Mouse (Mus musculus) C2C12 (cell line): Measurements from ENCODE around the gene Lipc.

Experiments used
- CTCF ChIP-seq: IDR thresholded peaks from one replicate; pipeline ENCODE4 v1.5.1; 2011; ENCODE audit not compliant: control insufficient read depth, insufficient read depth, insufficient read length
- FOSL1 ChIP-seq: IDR thresholded peaks from one replicate; pipeline ENCODE4 v1.8.0; 2011; ENCODE audit warnings: mild to moderate bottlenecking, low read length; ENCODE audit not compliant: poor library complexity, insufficient read depth, severe bottlenecking
- MAX ChIP-seq: IDR thresholded peaks from one replicate; pipeline ENCODE4 v1.6.1; 2011; ENCODE audit warnings: mild to moderate bottlenecking, control low read depth
- MYOD1 ChIP-seq: IDR thresholded peaks from one replicate; pipeline ENCODE4 v1.6.1; 2011; ENCODE audit warnings: low read depth; ENCODE audit not compliant: control insufficient read depth, insufficient read length
- MYOG ChIP-seq: IDR thresholded peaks from one replicate; pipeline ENCODE4 v1.6.1; 2011; ENCODE audit not compliant: control insufficient read depth, insufficient read length; ENCODE audit errors: extremely low read depth
- USF1 ChIP-seq: IDR thresholded peaks from one replicate; pipeline ENCODE4 v1.6.1; 2011; ENCODE audit warnings: low read depth, mild to moderate bottlenecking, control low read depth, moderate library complexity

DNA sequence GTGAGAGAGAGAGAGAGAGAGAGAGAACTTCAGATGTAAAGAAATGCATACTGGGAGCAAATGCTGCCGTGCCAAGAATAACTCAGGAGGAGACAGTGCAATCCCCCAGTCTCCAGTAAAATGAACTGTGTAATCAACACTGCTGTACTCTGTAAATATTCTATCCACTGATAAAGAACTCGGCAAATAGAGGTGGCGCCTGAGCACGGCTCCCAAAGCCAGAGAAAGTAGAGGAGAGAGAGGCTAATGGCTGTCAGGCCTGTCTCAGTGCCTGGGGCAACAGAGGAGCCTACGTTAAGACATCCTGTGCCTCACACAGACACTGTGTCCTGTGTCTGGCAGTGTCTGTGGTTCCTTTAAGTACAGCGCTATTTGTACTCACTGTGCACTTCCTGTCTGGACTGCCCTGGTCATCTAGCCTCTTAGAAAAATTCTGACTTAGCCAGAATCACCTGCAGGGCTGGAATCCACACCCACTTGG is 111.1 kb downstream of the Lipc start:
- no peak for TF ChIP-seq CTCF
- no peak for TF ChIP-seq MYOD1
- TF ChIP-seq USF1 = no peak
- no peak for TF ChIP-seq MYOG
- no peak for TF ChIP-seq MAX
- TF ChIP-seq FOSL1 = no peak
